Mouse (Mus musculus) intestine, embryonic 16.5 days (tissue): ENCODE measurements around the gene Fbxo11. TPM values are rescaled to one million over a fixed set of nuclear protein-coding genes. Genes with fewer than 3 reads are reported as not detected.

Source experiments
- ATAC-seq: fragments of 200-750 bp; cut with Nextera tagmentation; 2 replicates; pipeline ENCODE4 v1.8.0; 2017; ENCODE audit warnings: moderate TSS enrichment, moderate library complexity
- H3K27ac ChIP-seq: fragments of 300-500 bp; sonication (generic); 2 replicates; pipeline ENCODE4 v1.5.1; 2014; ENCODE audit warnings: mild to moderate bottlenecking, low read length
- H3K27me3 ChIP-seq: fragments of 300-500 bp; sonication (generic); replicated peaks from 2 replicates; pipeline ENCODE4 v1.6.1; 2014; ENCODE audit warnings: low read length, control low read depth, mixed read lengths; ENCODE audit not compliant: control insufficient read depth, insufficient read depth
- H3K36me3 ChIP-seq: fragments of 300-500 bp; sonication (generic); 2 replicates; pipeline ENCODE4 v1.6.1; 2014; ENCODE audit warnings: low read length, control low read depth; ENCODE audit not compliant: control insufficient read depth, insufficient read depth
- H3K4me1 ChIP-seq: fragments of 300-500 bp; sonication (generic); 2 replicates; pipeline ENCODE4 v1.6.1; 2014; ENCODE audit warnings: low read length, control low read depth, mixed read lengths; ENCODE audit not compliant: control insufficient read depth, insufficient read depth
- H3K4me2 ChIP-seq: fragments of 300-500 bp; sonication (generic); 2 replicates; pipeline ENCODE4 v1.6.1; 2014; ENCODE audit warnings: low read depth, low read length, control low read depth
- H3K4me3 ChIP-seq: fragments of 300-500 bp; sonication (generic); 2 replicates; pipeline ENCODE4 v1.5.1; 2014; ENCODE audit warnings: mild to moderate bottlenecking, low read length
- H3K9ac ChIP-seq: fragments of 300-500 bp; sonication (generic); 2 replicates; pipeline ENCODE4 v1.6.1; 2014; ENCODE audit warnings: low read depth, low read length
- H3K9me3 ChIP-seq: fragments of 300-500 bp; sonication (generic); 2 replicates; pipeline ENCODE4 v1.6.1; 2016; ENCODE audit warnings: low read length, control low read depth; ENCODE audit not compliant: control insufficient read depth
- WGBS: fragments of 180-500 bp; shearing (Covaris S2); extraction: QIAGEN DNeasy Blood & Tissue Kit; methylation state at CpG from one replicate; pipeline ENCODE4 v1.1.7; 2014; 5-methylcytosine and 5-hydroxymethylcytosine counted together
- polyA plus RNA-seq: library from polyadenylated mRNA; unstranded; fragments of >200 nt; fragmentation: Nextera tagmentation; extraction: Ambion mirVana; gene quantifications from 2 replicates; pipeline ENCODE4 v1.2.1, GENCODE M21; 2015

Gene Fbxo11
- polyA plus RNA-seq, 1 experiment from 2014 or later: 8.0 TPM

GRCm38 (mm10) chr17:88098181-88098852 is 33.2 kb upstream of the Fbxo11 start:
- 81% methylated on average over 9 of the region's 9 CpGs for WGBS
- no peaks in the 10 kb centered on the region for H3K36me3 ChIP-seq
- no peaks in the 10 kb centered on the region for H3K4me1 ChIP-seq
- H3K9ac ChIP-seq: no peak overlapping the region
- no peak for ATAC-seq
- H3K27ac ChIP-seq: no peak overlapping the region
- H3K4me2 ChIP-seq: no peak overlapping the region
- H3K9me3 ChIP-seq: no peaks in the 10 kb centered on the region
- H3K27me3 ChIP-seq: no peaks in the 10 kb centered on the region
- H3K4me3 ChIP-seq: no peak overlapping the region

GRCm38 (mm10) chr17:88097543-88097942 is 32.5 kb upstream of the Fbxo11 start:
- H3K4me1 ChIP-seq: no peaks in the 10 kb centered on the region
- no peaks in the 10 kb centered on the region for H3K27me3 ChIP-seq
- WGBS: 88% methylated on average over 3 of the region's 3 CpGs
- no peak overlapping the region for H3K4me2 ChIP-seq
- no peaks in the 10 kb centered on the region for H3K9me3 ChIP-seq
- no peak overlapping the region for H3K9ac ChIP-seq
- no peak overlapping the region for H3K4me3 ChIP-seq
- no peak for ATAC-seq
- H3K36me3 ChIP-seq: no peaks in the 10 kb centered on the region
- H3K27ac ChIP-seq: no peak overlapping the region

GRCm38 (mm10) chr17:88096809-88097399 is 31.8 kb upstream of the Fbxo11 start:
- WGBS: 83% methylated on average over 12 of the region's 12 CpGs
- no peaks in the 10 kb centered on the region for H3K9me3 ChIP-seq
- H3K27ac ChIP-seq: no peak overlapping the region
- no peaks in the 10 kb centered on the region for H3K27me3 ChIP-seq
- no peak overlapping the region for H3K9ac ChIP-seq
- no peak overlapping the region for H3K4me2 ChIP-seq
- no peak overlapping the region for H3K4me3 ChIP-seq
- no peak for ATAC-seq
- H3K4me1 ChIP-seq: no peaks in the 10 kb centered on the region
- H3K36me3 ChIP-seq: no peaks in the 10 kb centered on the region

GRCm38 (mm10) chr17:88095517-88096198 is 30.6 kb upstream of the Fbxo11 start:
- H3K36me3 ChIP-seq: no peaks in the 10 kb centered on the region
- H3K27ac ChIP-seq: no peak overlapping the region
- no peaks in the 10 kb centered on the region for H3K4me1 ChIP-seq
- H3K9me3 ChIP-seq: no peaks in the 10 kb centered on the region
- no peak overlapping the region for H3K9ac ChIP-seq
- H3K27me3 ChIP-seq: no peaks in the 10 kb centered on the region
- no peak overlapping the region for H3K4me2 ChIP-seq
- WGBS: 82% methylated on average over 10 of the region's 10 CpGs
- no peak overlapping the region for H3K4me3 ChIP-seq
- ATAC-seq: no peak

GRCm38 (mm10) chr17:88094327-88094726 is 29.2 kb upstream of the Fbxo11 start:
- Histone ChIP-seq H3K9ac (no peak overlapping the region), H3K4me1 (no peaks in the 10 kb centered on the region), H3K27ac (no peak overlapping the region), H3K4me2 (no peak overlapping the region), H3K4me3 (no peak overlapping the region), H3K9me3 (no peaks in the 10 kb centered on the region), H3K36me3 (no peaks in the 10 kb centered on the region), H3K27me3 (no peaks in the 10 kb centered on the region)
- WGBS: 77% methylated on average over 12 of the region's 12 CpGs
- ATAC-seq: no peak

GRCm38 (mm10) chr17:88093798-88094197 is 28.7 kb upstream of the Fbxo11 start:
- ATAC-seq: no peak
- Histone ChIP-seq H3K27me3 (no peaks in the 10 kb centered on the region), H3K27ac (no peak overlapping the region), H3K4me3 (no peak overlapping the region), H3K36me3 (no peaks in the 10 kb centered on the region), H3K9ac (no peak overlapping the region), H3K4me1 (no peaks in the 10 kb centered on the region), H3K4me2 (no peak overlapping the region), H3K9me3 (no peaks in the 10 kb centered on the region)
- WGBS: 79% methylated on average over 10 of the region's 10 CpGs

- Histone ChIP-seq H3K4me1 (no peaks in the 10 kb centered on the region), H3K27me3 (no peaks in the 10 kb centered on the region), H3K4me3 (no peak overlapping the region), H3K27ac (no peak overlapping the region), H3K9ac (no peak overlapping the region), H3K4me2 (no peak overlapping the region), H3K36me3 (no peaks in the 10 kb centered on the region), H3K9me3 (no peaks in the 10 kb centered on the region)
- 90% methylated on average over 11 of the region's 11 CpGs for WGBS
- ATAC-seq: no peak
These were observed 20.9 kb upstream of the Fbxo11 start for GRCm38 (mm10) chr17:88085976-88086375.

GRCm38 (mm10) chr17:88081446-88081845 is 16.4 kb upstream of the Fbxo11 start:
- WGBS: 87% methylated on average over 6 of the region's 6 CpGs

GRCm38 (mm10) chr17:88079771-88080170 is 14.7 kb upstream of the Fbxo11 start:
- H3K9ac ChIP-seq: no peak overlapping the region
- H3K4me2 ChIP-seq: no peak overlapping the region
- no peaks in the 10 kb centered on the region for H3K27me3 ChIP-seq
- H3K4me1 ChIP-seq: no peaks in the 10 kb centered on the region
- no peak for ATAC-seq
- no peak overlapping the region for H3K27ac ChIP-seq
- no peaks in the 10 kb centered on the region for H3K36me3 ChIP-seq
- WGBS: 79% methylated on average over 8 of the region's 8 CpGs
- H3K9me3 ChIP-seq: no peaks in the 10 kb centered on the region
- H3K4me3 ChIP-seq: no peak overlapping the region

More at GRCm38 (mm10) chr17:88081446-88081845, 16.4 kb upstream of the Fbxo11 start:
- Histone ChIP-seq H3K36me3 (no peaks in the 10 kb centered on the region), H3K27ac (no peak overlapping the region), H3K4me3 (no peak overlapping the region), H3K27me3 (no peaks in the 10 kb centered on the region), H3K4me2 (no peak overlapping the region), H3K9ac (no peak overlapping the region), H3K9me3 (no peaks in the 10 kb centered on the region), H3K4me1 (no peaks in the 10 kb centered on the region)
- ATAC-seq: no peak
